In the genomic region with DNA sequence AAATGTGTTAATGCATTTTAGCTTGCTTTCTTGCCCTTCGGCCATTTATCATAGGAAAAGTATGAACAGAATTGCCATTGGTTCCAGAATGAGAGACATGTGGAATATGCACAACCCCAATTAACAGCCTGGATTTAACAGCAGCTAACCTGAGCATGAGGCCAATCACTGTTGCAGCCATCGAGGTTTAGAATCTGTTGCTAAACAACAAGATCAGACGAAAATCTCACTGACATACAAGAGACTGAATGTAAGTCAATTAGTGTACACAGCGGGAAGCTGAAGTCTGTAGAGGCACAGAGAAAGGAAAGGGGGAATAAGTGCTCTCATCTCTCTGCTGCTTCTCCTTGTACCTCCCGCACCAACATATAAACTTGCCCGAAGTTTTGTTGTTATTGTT, we compare ENCODE assay signal across 29 mouse cellular contexts. TPM values are rescaled to one million over a fixed set of nuclear protein-coding genes. Genes with fewer than 3 reads are reported as not detected.
"Had no signal": no experiment of that assay in that cellular context is flagged by ENCODE, and none has a peak within 500 bp of the region (broad histone marks: within the 10 kb centered on the region; RNA-seq: fewer than 3 reads in every experiment).

No protein-coding gene starts in this region.

- H3K4me1 ChIP-seq: heart, embryonic 10.5 days; heart, embryonic 12.5 days; hindbrain, embryonic 13.5 days; hindbrain, embryonic 15.5 days; kidney, embryonic 15.5 days; limb, embryonic 10.5 days; limb, embryonic 12.5 days; liver, embryonic 13.5 days; liver, embryonic 15.5 days had no signal

- ATAC-seq: hindbrain, postnatal 0 days; intestine, embryonic 16.5 days had no signal

- H3K4me3 ChIP-seq: gastrocnemius, adult 2 months; heart, embryonic 10.5 days; heart, embryonic 12.5 days; hindbrain, embryonic 13.5 days; hindbrain, embryonic 15.5 days; kidney, embryonic 15.5 days; limb, embryonic 10.5 days; limb, embryonic 12.5 days; liver, embryonic 13.5 days; liver, embryonic 15.5 days had no signal

- H3K9me3 ChIP-seq: heart, embryonic 10.5 days; heart, embryonic 12.5 days; hindbrain, embryonic 13.5 days; hindbrain, embryonic 15.5 days; kidney, embryonic 15.5 days; limb, embryonic 10.5 days; limb, embryonic 12.5 days; liver, embryonic 13.5 days; liver, embryonic 15.5 days had no signal

- DNase-seq: gastrocnemius, adult 2 months; gastrocnemius, postnatal 10 days; gastrocnemius, postnatal 25 days; heart, adult 18-20 months; heart, postnatal 10 days; heart, postnatal 36 days; kidney, adult 11 months; kidney, adult 2 months; kidney, adult 9 months; kidney, postnatal 14 days; kidney, postnatal 36 days; layer of hippocampus, adult 9-11 months; layer of hippocampus, postnatal 36 days; liver; liver, embryonic 13.5 days had no signal

- H3K4me2 ChIP-seq: heart, embryonic 12.5 days; hindbrain, embryonic 13.5 days; hindbrain, embryonic 15.5 days; kidney, embryonic 15.5 days; limb, embryonic 12.5 days; liver, embryonic 11.5 days; liver, embryonic 13.5 days; liver, embryonic 15.5 days had no signal

- H3K27ac ChIP-seq: gastrocnemius, adult 2 months; heart, embryonic 10.5 days; hindbrain, embryonic 13.5 days; hindbrain, embryonic 15.5 days; hindbrain, postnatal 0 days; kidney, embryonic 15.5 days; kidney, postnatal 0 days; limb, embryonic 10.5 days; limb, embryonic 12.5 days; liver, embryonic 13.5 days; liver, embryonic 15.5 days had no signal

- H3K27me3 ChIP-seq: heart, embryonic 12.5 days; kidney, embryonic 15.5 days; limb, embryonic 12.5 days; liver, embryonic 13.5 days; liver, embryonic 15.5 days had no signal

- H3K9ac ChIP-seq: heart, embryonic 12.5 days; hindbrain, embryonic 13.5 days; hindbrain, embryonic 15.5 days; kidney, embryonic 15.5 days; limb, embryonic 12.5 days; liver, embryonic 13.5 days; liver, embryonic 15.5 days had no signal

- H3K36me3 ChIP-seq: heart, embryonic 10.5 days; heart, embryonic 12.5 days; hindbrain, embryonic 13.5 days; hindbrain, embryonic 15.5 days; kidney, embryonic 15.5 days; limb, embryonic 10.5 days; limb, embryonic 12.5 days; liver, embryonic 13.5 days; liver, embryonic 15.5 days had no signal

RNA-seq across cellular contexts. Expression of a gene that starts 46.1 kb away (rescaled TPM):
- total RNA-seq: granulocyte monocyte progenitor cell, adult 5-6 weeks; hematopoietic stem cell, adult 5-6 weeks had no signal
